Mouse (Mus musculus) cortical plate, adult 2 months (tissue): ENCODE measurements around the gene Pced1b. TPM values are rescaled to one million over a fixed set of nuclear protein-coding genes. Genes with fewer than 3 reads are reported as not detected.
"Not testable (repeated sequence)": the region's sequence is repeated elsewhere in the genome, so short reads cannot be mapped to it uniquely, and the experiment has no call there.

Source experiments
- H3K27ac ChIP-seq: fragments of 200-500 bp; 2 replicates; pipeline ENCODE4 v1.5.1; 2012; ENCODE audit warnings: low read length, control low read depth, inconsistent platforms; ENCODE audit not compliant: insufficient read depth
- H3K4me1 ChIP-seq: fragments of 200-500 bp; 2 replicates; pipeline ENCODE4 v1.6.1; 2011; ENCODE audit warnings: low read length; ENCODE audit not compliant: control insufficient read depth, insufficient read depth
- H3K4me3 ChIP-seq: fragments of 200-500 bp; 2 replicates; pipeline ENCODE4 v1.5.1; 2011; ENCODE audit warnings: mild to moderate bottlenecking, low read length, control low read depth; ENCODE audit not compliant: insufficient read depth
- CTCF ChIP-seq: fragments of 200-500 bp; IDR thresholded peaks from 2 replicates; pipeline ENCODE4 v1.5.1; 2011; ENCODE audit warnings: mild to moderate bottlenecking, control low read depth, low read length; ENCODE audit not compliant: insufficient read depth; ENCODE audit errors: extremely low read depth
- POLR2A ChIP-seq: fragments of 200-500 bp; IDR thresholded peaks from 2 replicates; pipeline ENCODE4 v1.6.1; 2011; ENCODE audit warnings: mild to moderate bottlenecking, low read length, control low read depth; ENCODE audit not compliant: insufficient read depth; ENCODE audit errors: extremely low read depth
- polyA plus RNA-seq: library from polyadenylated mRNA; depleted of rRNA; stranded (reverse); fragments of >200 nt; gene quantifications from 2 replicates; pipeline ENCODE4 v1.2.3, GENCODE M21; 2012

Gene Pced1b
- polyA plus RNA-seq, 1 experiment = 9.9 TPM

GRCm38 (mm10) chr15:97374845-97375720 is 128.2 kb downstream of the Pced1b start:
- Histone ChIP-seq H3K4me1 (no peaks in the 10 kb centered on the region), H3K27ac (no peak overlapping the region), H3K4me3 (no peak overlapping the region)
- TF ChIP-seq POLR2A = no peak
- no peak for TF ChIP-seq CTCF

GRCm38 (mm10) chr15:97376081-97376742 is 129.3 kb downstream of the Pced1b start:
- no peak overlapping the region for H3K27ac ChIP-seq
- no peak for TF ChIP-seq CTCF
- no peak for TF ChIP-seq POLR2A
- H3K4me1 ChIP-seq = no peaks in the 10 kb centered on the region
- no peak overlapping the region for H3K4me3 ChIP-seq

- H3K4me1 ChIP-seq = no peaks in the 10 kb centered on the region
- H3K4me3 ChIP-seq = no peak overlapping the region
- TF ChIP-seq CTCF = no peak
- TF ChIP-seq POLR2A = no peak
- no peak overlapping the region for H3K27ac ChIP-seq
Measured at GRCm38 (mm10) chr15:97376792-97377222, 129.9 kb downstream of the Pced1b start.

DNA sequence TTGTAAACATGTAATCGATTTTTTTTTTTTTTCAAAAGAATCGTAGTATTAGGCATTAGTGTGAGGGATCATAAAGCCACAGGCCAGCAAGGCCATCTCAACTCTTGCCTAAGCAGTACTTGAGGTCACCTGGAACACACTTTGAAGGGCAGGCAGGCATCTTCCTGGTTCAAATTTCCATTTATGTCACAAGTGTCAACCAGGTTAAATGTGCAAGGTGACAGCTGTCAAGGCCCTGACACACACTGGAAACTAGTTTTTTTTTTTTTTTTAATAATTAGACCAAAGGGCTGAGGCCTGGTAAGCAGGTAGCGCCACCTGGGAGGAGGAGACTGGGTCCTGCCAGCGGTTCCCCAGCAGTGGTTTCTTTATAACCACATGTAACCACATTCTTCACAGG is 131.2 kb downstream of the Pced1b start:
- Histone ChIP-seq H3K27ac (no peak overlapping the region), H3K4me1 (no peaks in the 10 kb centered on the region), H3K4me3 (no peak overlapping the region)
- TF ChIP-seq CTCF (no peak), POLR2A (no peak)

- no peaks in the 10 kb centered on the region for H3K4me1 ChIP-seq
- H3K27ac ChIP-seq = no peak overlapping the region
- TF ChIP-seq CTCF = no peak
- no peak for TF ChIP-seq POLR2A
- no peak overlapping the region for H3K4me3 ChIP-seq
Measured at GRCm38 (mm10) chr15:97379489-97380304, 132.8 kb downstream of the Pced1b start.

- Histone ChIP-seq H3K4me3 (no peak overlapping the region), H3K4me1 (no peaks in the 10 kb centered on the region), H3K27ac (no peak overlapping the region)
- TF ChIP-seq POLR2A (no peak), CTCF (no peak)
Measured at GRCm38 (mm10) chr15:97382567-97382966, 135.7 kb downstream of the Pced1b start.

DNA sequence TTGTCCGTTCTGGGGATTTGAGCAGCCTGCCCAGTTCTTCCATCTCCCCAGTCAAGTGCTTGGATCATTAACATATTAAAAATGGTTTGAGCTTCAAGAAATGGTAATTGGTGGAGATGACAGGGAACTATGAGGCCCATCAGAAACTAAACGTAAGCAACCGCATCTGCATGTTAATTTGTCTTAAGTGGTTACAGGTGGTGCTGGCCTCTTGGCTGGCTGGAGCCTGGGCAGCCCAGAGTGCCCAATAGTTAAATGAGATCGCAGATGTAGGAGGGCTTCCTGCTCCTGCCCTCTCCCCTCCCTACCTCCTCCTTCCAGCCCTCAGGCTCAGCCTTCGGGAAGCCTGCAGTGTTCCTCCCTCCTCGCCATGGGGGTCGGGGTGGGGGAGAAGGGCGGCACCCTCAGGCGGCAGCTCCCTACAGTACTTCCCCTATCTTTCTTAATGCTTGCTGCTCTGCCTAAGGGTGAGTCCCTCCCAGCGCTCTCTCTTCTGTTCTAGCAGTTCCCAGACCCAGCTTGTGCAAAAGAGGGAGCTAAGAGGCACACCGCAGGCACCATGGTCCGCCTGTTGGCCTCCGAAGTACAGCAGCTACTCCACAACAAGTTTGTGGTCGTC is 136.7 kb downstream of the Pced1b start:
- H3K27ac ChIP-seq = no peak overlapping the region
- H3K4me1 ChIP-seq = no peaks in the 10 kb centered on the region
- H3K4me3 ChIP-seq = no peak overlapping the region
- no peak for TF ChIP-seq CTCF
- no peak for TF ChIP-seq POLR2A

GRCm38 (mm10) chr15:97384170-97385018 is 137.5 kb downstream of the Pced1b start:
- no peaks in the 10 kb centered on the region for H3K4me1 ChIP-seq
- H3K4me3 ChIP-seq = no peak overlapping the region
- H3K27ac ChIP-seq = no peak overlapping the region
- TF ChIP-seq CTCF (no peak), POLR2A (no peak)

DNA sequence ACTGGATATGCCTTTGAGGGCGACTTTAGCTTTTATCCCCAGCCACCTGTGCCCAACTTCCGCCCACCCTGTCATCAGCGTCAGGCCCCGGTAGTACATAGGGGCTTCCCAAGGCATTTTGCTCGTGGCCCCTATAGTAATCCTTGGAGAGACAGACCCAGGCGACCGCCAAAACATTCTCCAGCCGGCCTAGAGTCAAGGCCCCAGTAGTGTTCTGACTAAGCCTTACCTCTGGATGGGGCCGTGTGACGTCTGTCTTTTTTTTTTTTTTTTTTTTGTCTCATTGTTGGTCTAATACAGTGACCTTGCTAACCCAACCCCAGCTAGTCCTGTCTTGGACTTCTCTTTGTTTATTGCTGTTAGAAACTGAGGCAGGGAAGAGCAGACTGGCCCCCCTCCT is 138.3 kb downstream of the Pced1b start:
- H3K27ac ChIP-seq, H3K4me3 ChIP-seq, H3K4me1 ChIP-seq: not testable (repeated sequence)
